Mouse (Mus musculus) right cerebral cortex, postnatal 36 days (tissue): ENCODE results near the gene Fkbp5.
"Not testable (repeated sequence)": the region's sequence is repeated elsewhere in the genome, so short reads cannot be mapped to it uniquely, and the experiment has no call there.

Source experiments
- DNase-seq, 2 experiments: peaks; one replicate each; pipeline ENCODE4 v3.0.0; 2022; ENCODE audit warnings: low spot score in 2 of 2, mixed read lengths in 1 of 2

Fkbp5 gene

DNA sequence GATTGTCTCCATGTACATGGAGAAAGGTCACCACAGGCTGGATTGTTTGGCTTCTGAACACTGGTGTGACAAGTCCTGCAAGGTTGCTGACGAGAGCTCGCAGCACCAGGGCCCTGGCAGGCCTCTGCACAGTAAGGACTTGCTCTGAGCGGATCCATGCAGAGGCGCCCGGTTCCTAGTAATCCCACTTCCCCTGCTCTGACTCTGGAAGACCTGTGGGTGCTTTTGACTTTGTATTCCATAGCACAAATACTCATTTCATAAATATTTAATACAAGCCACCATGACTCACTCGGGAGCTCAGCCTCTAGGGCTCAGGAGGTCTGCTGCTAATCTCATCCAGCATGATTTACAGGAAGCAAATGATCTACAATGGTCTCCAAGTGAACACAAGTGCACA lies 97.7 kb downstream of the Fkbp5 start:
- DNase-seq, result no peak

DNA sequence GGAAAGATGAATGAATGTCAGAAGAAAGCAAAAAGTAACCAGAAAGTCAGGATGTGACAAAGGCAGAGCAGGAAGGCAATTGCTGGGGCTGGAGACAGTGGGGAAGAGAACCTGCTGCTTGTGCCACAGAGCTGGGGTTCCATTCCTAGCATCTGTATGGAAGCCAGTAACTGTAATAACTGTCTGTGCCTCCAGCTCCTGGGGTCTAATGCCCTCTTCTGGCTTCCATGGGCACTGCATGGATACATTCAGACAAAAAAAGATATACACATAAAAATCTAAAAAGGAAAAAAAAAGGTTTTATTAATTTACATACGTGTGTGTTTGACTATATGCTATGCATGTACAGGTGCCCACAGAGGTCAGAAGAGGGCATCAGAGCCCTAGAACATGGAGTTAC lies 98.4 kb downstream of the Fkbp5 start:
- DNase-seq, result no peak

DNA sequence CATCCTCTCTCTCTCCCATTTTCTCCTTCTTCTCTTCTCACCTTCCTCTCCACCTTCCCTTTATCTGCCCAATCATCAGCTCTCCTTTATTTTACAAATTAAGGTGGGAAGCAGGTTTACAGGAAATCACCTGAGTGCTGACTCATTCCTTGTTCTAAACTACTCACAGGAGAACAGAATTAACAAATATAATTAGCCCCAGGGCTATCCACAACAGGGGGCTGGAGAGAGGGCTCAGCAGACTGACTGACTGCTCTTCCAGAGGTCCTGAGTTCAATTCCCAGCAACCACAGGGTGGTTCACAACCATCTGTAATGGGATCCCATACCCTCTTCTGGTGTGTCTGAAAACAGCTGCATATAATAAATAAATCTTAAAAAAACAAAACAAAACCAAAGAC lies 98.8 kb downstream of the Fkbp5 start:
- not testable (repeated sequence) for DNase-seq

DNA sequence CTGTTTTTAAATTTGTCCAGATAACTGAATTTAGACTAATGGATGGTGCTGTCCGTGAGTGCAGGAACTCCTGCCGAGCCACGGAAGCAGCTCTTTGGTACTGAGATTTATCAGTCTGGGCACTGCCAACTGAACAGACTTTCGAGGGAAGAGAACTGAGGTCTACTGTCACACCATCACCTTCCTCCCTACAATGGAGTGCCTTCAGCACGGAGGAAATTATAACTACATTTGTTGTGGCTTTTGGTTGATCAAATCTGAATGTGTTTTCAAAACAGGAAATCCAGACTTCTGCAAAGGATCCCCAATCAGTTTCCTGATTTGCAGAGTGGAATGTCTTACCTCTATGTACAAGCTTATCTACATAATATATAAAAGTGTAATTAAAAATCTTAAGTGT lies 99.6 kb downstream of the Fkbp5 start:
- no peak for DNase-seq

DNA sequence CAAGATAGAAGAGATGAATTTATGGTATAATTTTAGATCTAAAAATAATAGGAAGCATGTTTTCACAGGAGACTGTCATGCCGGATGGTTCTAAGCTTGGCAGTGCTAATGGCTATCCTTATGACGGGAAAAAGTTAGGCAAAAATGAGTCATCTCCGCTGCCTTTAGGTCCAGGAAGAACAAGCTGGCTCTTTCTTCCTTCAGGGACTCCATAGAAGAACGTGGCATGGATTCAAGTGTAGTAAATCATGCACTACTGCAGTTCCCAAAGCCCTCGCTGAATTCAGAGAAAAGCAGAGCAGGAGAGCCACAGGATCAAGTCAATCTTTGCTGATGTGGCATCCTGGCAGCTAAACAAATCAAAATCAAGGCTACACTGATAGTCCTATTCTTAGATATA lies 102.1 kb downstream of the Fkbp5 start:
- DNase-seq, result no peak

DNA sequence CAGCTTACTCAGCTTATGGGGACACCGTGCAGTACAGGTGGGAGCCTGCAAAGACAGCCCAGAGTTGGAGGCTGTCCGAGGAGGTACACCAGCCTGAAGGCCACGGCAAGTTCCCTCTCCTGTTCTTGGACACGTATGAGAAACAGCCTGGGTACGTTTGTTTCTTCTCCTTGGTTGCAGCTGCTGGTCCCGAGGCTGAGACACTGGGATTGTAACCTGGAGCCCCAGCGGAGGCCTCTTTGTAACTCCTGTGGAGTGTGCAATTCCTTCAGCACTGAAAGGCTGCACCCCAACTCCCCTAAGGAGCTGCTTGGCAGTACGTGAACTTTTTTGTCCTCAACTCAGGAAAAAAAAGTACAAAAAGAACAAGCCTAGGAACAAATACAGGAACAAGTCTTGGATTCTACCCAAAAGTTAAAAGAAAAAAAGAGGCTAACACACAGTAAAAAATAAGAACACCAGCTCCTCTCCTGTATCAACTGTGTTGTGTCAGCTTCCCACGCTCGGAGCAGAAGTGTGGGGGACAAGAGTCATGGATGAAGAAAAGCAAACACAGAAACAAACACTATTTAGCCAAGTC lies 105.9 kb downstream of the Fkbp5 start:
- DNase-seq, result no peak

DNA sequence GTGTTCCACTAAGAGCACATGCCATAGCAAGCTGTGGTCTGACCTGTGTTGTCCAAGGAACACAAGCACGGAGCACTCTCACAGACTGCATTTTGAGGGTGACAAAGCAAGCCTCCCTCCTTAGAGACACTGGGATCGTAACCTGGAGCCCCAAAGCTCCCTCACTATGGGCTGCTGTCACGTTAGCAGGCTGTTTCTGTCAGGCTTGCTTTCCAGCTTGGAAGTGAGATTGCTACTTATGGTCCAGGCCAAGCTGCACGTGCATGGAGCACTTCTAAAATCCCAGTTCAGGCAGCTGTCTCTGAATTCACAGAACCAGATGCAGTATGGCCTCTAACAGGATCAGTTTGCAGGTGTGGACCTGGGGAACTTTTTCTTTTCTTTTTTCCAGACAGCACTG lies 106.6 kb downstream of the Fkbp5 start:
- no peak for DNase-seq

DNA sequence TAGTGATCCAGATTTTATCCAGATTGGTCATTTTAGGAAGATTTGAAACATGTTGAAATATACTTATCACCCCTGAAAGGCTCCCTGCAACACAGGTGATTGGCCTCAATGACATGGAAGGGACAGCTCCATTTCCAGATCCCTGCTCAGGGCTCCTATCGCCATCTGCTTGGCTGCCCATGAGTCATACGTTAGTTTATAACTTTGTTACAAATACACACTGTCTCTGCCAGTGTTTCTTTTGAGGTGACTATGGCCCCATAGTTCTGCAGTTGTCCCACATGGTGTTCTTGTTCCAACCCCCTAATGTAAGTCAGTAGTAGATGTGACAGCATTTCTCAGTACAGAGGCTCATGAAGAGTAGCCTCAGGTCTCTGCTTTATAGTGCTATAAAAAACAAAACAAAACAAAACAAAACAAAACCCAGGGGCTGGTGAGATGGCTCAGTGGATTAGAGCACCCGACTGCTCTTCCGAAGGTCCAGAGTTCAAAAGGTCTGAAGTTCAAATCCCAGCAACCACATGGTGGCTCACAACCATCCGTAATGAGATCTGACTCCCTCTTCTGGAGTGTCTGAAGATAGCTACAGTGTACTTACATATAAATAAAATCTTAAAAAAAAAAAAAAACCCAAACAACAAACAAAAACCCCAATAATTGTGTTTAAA lies 108.9 kb downstream of the Fkbp5 start:
- DNase-seq, result no peak

DNA sequence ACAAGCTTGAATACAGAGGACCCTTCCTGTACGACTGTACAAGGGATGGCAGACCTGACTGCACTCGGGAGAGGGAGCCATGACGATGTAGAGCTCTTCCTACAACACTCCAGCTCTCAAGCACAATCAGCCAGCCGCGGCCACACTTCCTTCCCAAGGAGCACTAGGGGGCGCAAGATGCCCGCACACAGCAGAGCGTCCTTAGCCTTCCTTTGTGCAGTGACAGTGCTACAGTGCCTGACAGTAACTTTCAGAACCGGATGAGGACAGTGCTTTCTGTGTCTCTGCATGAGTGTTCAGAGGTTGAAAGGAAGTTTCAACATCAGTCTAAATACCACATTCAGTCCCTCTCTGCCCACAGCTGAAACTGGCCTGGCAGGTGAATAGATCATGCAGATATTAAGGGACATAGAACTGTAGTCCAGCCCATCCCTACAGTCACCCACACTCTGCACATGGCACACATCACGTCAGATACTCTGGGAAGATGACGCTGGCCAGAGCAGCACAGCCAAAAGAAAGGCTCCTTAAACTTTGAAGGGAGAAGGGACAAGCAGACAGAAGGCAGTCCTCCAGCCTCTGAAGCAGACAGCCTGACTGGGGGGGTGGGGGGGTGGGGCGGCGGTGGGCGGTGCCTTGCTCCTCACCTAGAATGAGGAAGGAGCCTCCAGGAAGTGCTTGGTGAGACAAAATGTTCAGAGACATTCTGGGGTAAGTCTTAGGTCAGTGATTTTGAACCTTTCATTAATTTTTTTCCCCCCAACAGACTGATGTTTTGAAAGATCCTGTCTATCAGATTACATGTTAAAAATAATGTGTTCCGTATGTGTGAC lies 109.7 kb downstream of the Fkbp5 start:
- peak; percentile 74 to 82 for DNase-seq

DNA sequence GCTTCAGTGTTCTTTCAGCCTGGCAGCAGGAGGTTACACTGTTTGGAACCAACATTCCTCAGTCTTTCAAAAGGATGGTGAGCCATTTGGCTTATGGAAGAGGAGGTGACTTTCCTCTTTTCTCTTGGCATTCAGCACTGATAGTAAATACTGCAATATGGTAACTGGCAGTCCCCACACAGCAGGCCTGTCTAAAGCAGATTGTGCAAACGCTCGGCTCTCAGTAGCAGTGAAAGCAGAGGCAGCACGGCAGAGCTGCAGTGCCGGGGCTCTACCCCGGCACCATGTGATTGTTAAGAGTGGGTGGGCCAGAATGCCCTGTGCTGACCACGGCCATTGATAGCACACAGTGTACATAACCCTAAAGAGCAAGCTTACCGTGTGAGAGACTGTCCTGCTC lies 110.9 kb downstream of the Fkbp5 start:
- DNase-seq, result no peak

DNA sequence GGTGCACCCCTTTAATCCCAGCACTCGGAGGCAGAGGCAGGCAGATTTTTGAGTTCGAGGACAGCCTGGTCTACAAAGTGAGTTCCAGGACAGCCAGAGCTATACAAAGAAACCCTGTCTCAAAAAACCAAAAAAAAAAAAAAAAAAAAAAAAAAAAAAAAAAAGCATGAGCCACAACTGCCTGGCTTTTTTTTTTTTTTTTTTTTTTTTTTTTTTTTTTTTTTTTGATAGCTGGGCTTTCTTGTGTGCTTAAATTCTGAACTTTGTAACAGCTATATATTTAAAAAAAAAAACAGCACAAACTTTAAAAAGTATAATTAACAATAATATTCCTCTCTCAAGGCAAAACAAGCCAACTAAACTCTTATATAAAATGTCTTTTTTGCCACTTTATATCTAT lies 112.6 kb downstream of the Fkbp5 start:
- not testable (repeated sequence) for DNase-seq

DNA sequence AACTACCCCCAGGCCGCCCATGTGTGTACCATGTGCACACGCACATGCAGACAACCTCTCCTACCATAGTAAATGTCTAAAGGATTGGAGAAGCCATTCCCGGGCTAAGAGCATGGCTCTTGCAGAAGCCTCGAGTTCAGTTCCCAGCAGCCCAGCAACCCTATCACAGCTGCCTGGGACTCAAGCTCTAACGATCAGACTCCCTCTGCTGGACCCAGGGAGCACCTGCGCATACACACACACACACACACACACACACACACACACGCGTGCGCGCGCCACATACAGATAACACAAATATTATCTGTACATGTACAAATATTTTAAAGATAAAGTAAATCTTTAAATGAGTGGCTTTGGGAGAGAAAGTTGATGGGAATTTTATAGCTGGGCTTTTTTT lies 113.0 kb downstream of the Fkbp5 start:
- DNase-seq, result no peak

DNA sequence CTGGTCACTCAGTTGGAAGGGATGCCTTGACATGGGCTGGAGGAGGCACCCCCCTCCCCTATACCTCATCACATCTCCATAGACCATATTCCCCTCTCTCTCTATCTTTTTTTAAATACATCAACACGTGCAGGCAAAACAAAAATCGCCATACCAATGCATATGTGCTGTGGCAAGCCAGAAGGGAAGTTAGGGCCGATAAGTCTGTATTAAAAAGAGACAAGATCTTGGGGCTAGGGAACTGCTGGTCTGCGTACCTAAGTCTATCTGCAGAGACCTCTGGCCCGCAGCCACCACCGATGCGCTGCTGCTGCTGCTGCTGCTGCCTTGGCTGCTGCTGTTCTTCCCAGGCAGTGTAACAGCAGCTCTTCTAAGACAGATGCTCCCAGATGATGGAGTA lies 122.3 kb downstream of the Fkbp5 start:
- DNase-seq, result no peak

DNA sequence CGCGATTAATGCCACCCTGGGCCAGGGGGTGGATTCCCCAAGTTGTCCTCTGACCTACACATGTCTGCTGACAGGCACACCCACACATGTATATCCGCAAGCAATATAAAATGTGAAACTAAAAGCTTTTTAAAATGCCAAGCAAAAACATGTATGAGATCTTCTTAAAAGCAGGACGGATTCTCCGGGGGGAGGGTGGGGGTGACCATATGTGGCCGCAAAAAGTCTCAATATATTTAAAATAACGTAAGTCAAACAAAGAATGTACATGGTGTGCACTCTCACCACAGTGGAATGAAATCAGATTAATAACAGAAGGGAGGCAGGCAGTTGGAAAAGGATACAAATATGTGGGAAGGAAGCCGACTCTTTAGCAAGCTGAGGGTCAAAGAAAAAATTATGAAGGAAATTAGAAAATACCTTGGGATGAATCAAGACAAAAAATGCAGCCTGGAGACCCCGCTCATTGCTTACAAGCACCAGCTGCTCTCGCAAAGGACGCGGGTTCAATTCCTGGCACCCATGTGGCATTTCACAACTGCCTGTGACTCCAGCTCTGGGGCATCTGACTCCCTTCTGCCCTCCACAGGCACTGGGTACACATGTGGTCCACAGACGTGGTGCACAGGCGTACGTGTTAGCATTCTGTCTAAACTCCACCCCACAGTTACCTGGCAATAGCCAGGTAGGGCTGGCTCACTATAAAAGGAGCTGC lies 123.1 kb downstream of the Fkbp5 start:
- no peak for DNase-seq

DNA sequence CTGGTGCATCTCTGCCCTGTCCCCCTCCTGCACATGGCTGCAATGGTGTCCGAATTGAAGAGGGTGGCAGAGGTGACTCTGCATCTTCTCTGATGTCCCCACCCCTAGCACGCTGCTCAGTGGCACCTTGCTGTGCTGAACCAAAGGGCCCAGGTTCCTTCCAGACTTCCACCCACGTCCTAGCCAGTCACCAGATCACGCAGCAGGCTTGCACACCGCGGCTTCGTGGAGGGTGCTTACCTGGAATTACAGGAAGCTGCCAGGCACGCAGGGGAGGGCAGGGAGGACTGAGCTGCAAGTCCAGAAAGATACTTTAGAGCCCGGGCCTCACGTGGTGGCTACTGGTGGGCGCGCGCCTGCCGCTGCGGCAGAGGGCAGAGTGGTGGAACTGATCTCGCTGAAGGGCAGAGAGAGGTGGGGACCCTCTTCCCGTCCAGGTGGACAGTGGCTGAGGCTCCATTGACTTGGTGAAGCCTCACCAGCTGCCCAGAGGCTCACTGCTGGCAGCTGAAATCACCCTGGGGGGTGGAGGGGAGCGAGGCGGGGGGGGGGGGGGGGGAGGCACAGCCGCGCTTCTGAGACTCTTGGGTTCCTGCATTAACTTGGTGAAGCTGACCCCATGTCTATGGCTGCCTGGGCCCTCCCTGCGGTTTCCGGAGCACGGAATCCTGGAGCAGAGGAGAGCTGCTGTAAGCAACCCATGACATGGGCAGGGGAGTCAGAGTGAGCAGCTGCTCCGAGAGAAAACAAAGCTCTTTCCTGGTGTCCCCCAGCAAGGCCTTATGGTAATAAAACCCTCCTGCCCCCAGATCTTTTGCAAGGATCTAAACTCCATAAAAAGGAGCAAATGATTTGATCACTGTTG lies 125.5 kb downstream of the Fkbp5 start:
- no peak for DNase-seq

DNA sequence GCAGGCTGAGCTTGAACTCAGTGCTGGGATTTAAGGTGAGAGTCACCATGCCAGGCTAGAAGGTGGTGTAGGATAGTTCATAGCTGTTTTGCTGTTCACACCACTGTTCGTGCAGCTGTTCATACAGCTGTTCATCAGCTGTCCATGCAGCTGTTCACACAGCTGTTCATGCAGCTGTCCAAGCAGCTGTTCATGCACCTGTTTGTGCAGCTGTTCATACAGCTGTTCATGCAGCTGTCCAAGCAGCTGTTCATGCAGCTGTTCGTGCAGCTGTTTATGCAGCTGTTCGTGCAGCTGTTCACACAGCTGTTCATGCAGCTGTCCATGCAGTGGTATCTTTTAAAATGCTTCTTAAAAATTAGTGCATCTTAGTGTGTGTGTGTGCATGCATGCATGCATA lies 128.8 kb downstream of the Fkbp5 start:
- DNase-seq, result no peak

DNA sequence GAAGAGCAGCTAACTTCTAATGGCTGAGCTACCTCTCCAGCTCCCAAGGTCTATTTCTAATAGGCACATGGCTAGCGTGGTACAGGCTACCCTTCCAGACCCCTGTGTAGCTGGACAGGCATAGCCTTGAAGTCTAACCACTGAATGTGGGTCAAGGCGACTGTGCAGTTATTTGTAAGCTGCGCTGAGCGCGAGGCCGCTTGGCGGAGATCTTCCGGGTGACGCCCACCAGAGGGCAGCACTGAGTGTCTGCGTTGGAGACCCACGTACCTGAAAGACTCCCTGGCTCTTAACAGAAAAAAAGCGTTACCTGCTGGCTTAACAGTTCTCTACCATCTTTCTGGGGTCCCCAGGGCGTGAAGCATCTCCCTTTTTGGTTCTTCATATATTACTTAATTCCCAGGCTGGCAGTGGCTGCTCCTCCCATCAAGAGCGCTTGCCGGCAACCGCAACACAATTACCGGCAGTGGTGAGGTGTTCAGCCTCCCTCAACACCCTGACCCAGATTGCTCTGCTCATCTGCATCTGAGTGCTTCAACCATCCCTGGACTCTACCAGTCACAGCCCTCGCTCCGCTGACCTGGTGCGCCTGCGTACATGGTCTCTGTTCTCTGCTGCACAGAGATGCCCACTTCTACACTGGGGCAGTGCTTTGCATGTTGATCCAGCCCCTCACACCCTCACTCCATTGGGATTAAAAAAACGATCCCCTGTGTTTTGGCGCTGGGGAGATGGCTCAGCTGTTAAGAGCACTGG lies 131.0 kb downstream of the Fkbp5 start:
- DNase-seq, result peak; percentile 55 to 70

DNA sequence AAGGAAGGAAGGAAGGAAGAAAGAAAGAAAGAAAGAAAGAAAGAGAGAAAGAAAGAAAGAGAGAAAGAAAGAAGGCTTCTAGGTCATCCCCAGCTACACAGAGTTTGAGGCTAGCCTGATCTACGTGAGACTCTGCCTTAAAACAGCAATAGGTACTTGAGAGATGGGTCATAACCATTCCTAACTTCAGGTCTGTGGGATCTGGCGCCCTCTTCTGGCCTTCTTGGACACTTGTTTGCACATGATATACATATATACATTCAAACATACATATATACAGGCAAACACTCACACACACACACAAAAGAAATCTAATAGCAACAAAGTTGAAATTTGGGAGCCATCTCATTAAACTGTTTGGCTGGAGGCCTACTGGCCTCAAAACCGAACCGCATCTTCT lies 133.0 kb downstream of the Fkbp5 start:
- DNase-seq, result no peak

DNA sequence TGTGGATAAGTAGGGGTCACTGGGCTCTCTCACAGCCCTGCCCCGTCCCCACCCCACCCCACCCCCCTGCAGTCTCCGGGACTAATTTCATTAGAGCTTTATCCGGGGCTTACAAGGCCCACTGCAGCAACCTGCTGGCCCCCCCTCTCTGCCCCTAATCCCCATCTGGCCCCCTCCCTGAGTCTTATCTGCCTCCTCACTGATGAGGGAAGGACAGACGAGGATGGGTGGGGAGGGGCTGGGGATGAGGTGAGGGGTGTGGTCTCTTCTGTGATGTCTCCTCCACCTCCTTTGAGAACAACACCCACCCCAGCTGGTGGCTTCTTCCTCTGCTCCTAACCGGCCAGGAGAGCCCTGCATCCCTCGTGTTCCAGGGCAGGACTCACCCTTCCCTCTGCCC lies 137.1 kb downstream of the Fkbp5 start:
- no peak for DNase-seq

DNA sequence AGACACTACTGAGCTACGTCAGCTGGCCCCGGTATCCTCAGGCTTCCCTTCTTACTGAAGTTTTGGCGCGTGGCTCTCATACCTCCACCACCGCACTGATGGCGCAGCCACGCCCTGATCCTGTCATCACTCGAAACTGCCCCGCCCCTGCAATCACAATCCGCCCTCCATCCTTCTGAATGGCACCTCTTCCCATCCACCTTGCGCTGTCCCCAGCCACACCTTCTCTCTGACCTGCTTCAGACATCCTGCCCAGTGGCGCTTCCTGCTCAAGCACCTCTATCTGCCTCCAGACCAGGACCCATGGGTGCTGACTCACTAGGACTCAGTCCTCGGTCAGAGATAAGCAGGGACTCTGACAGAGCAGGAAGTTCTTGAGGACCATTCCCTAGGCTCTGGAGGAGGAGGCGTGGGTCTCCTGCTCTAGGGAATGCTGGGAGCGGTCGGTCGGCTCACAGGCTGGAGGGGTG lies 141.7 kb downstream of the Fkbp5 start:
- DNase-seq, result no peak

DNA sequence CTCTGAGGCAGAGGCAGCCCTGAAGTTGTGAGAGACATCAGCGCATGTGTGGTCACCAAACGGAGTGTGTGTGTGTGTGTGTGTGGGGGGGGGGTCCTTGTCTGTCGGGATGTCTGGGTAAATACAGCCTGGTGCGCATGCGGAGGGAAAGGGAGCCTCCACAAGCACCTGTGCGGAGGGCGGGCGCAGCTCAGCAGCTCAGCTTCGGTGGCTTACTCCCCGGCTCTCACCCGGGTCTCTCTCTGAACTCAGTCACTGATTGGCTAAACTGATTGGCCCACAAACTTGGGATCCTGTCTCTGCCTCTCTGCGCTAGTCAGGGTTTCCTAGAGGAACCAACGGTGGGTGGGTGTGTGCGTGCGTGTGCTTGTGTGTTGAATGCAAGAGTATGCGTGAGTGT lies 142.8 kb downstream of the Fkbp5 start:
- no peak for DNase-seq
